Mouse (Mus musculus): ENCODE measurements around the gene Asrgl1. TPM values are rescaled to one million over a fixed set of nuclear protein-coding genes. Genes with fewer than 3 reads are reported as not detected.

The Asrgl1 gene
- total RNA-seq (2023) = 10 to 100 TPM; 19.8 to 25.4 TPM

DNA sequence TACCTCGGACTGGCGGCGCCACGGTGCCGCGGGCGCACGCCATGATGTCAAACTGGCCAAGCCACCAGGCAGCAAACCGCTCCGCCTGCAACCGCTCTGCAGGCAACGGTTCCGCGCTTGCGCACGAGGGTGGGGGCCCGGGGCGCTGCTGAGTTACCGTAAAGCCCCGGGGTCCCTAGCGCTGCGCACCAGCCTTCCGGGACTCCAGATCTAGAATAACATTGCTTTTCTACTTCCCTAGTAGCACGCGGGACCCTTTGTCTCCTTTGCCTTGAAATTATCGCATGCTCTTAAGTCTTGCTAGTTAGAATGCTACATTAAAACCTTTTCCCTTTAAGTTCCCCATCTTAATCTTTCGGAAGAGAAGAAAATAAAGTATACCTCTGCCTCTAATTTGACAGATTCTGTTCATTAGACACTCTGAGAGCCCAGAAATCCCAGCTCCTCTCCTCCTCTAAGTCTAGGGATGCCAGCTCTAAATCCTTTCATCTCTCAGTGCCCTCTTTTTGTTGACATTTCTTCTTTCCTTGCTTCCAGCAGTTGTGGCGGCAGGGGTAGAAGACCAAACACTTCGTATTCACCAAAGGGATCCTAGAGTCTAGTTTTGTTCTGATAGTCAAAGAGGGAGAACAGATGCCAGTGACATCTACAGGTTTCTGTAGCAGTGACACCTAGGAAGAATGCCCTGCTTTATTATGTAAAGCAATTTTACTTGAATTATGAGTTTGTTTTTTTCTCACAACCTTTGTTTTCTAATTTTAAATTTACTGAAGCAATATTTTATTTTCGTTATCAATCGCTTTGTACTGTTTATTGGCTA lies at the start of gene Asrgl1:
Asrgl1 (minus strand) TSS at position 125 of the 820 bp plus-strand sequence.

DNA sequence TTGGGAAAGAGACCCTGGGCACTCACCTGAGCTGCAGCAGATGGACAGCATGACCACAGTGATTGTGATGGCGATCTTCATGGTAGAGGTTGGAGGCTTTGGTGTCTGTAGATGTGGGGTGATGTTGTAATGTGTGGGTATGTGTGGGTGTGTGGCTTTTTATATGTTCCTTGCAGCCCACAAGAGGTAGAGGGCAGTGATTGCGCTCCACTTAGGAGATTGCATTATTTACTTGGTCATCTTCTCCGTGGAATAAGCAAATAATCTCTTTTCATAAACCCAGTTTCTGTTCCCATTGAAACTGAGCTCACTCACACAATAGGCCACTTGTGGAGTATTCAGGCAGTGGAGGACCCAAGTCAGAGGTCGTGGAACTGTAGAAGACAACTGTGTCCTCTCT lies 47.6 kb downstream of the Asrgl1 start, which contains the start of gene Scgb1a1:
Scgb1a1 (minus strand) TSS at position 138 of the 400 bp plus-strand sequence.

Other genes with a start within 250 kb of the Asrgl1 start
- 10 to 100 TPM; 32.3 to 36.4 TPM for gene 1810009A15Rik, start 246.8 kb downstream of the Asrgl1 start, total RNA-seq (2023)
- 1 to 10 TPM in 1 of 2 experiments, not detected in 1; 6.1 TPM for gene Gm49416, start 246.7 kb downstream of the Asrgl1 start, total RNA-seq (2023)
- 10 to 100 TPM; 13.1 to 16.0 TPM for gene Ints5, start 242.6 kb downstream of the Asrgl1 start, total RNA-seq (2023)
- gene Ganab, start 237.6 kb downstream of the Asrgl1 start, total RNA-seq (2023) = 100 to 1,000 TPM; 114 to 122 TPM
- gene B3gat3, start 215.3 kb downstream of the Asrgl1 start, total RNA-seq (2023) = 10 to 100 TPM; 48.9 to 52.6 TPM
- 1 to 10 TPM; 2.6 to 3.1 TPM for gene Rom1, start 206.3 kb downstream of the Asrgl1 start, total RNA-seq (2023)
- 10 to 100 TPM; 62.0 to 62.9 TPM for gene Eml3, start 206.1 kb downstream of the Asrgl1 start, total RNA-seq (2023)
- 100 to 1,000 TPM; 112 to 114 TPM for gene Mta2, start 193.8 kb downstream of the Asrgl1 start, total RNA-seq (2023)
- 10 to 100 TPM; 15.6 to 15.7 TPM for gene Tut1, start 181.8 kb downstream of the Asrgl1 start, total RNA-seq (2023)
- gene Eef1g, start 168.6 kb downstream of the Asrgl1 start, total RNA-seq (2023) = 100 to 1,000 TPM; 194 to 241 TPM
- 1,000 to 10,000 TPM; 1,396 to 1,409 TPM for gene Ahnak, start 146.4 kb downstream of the Asrgl1 start, total RNA-seq (2023)
- not detected for gene Scgb1a1, start 47.7 kb downstream of the Asrgl1 start, total RNA-seq (2023)